Mouse (Mus musculus) layer of hippocampus, adult 9-11 months (tissue): Measurements from ENCODE around the gene Palld.

Experiments used
- DNase-seq: peaks from one replicate; pipeline ENCODE4 v3.0.0; 2022

Palld gene

DNA sequence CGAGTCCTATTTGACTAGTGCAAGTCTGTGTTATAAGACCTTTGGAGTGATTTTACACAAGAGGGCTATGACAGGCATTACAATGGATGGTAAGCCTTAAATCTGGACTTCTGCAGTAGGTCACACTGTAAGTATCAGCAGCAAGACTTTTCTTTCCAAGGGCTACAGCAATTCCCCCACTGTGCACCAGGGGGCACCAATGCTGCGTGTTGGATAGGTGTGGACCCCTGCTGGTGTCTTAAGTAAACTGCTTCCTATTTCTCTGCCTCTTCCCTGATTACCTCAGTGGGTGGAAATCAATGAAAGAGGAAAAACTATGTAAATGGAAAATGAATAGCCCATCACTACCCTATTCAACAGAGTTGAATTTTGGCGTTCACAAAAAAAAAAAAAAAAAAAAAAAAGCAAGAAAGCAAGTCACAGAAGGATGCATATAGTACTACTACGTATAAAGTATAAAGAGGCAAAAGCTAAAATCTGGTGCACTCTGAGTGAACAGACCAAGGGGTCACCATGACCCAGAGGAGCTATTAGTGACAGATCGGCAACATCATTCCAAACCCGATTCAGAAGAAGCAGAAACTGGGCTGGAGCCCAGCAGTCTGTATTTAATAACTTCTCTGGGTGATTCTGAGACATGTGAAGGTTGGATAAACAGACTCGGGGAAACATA lies 362.5 kb downstream of the Palld start:
- DNase-seq, result peak; percentile 74

DNA sequence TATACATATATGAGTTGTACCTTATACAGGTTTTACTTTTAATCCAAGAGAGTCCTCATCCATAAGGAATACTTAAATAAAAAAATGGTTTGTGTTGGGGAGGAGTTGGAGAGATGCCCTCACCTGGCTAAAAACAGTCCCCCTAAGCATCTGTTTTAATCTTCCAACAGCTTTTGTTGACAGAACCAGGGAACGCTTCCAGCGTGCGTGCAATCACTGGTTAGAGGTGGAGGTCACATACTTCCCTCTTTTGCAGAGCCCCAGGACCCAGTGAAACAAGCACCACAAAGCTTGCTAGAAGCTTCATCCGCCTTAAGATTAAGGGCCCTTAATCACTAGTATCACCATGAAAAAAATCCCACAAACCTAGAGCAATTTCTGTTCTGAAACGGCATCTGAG lies 365.0 kb downstream of the Palld start:
- no peak for DNase-seq

DNA sequence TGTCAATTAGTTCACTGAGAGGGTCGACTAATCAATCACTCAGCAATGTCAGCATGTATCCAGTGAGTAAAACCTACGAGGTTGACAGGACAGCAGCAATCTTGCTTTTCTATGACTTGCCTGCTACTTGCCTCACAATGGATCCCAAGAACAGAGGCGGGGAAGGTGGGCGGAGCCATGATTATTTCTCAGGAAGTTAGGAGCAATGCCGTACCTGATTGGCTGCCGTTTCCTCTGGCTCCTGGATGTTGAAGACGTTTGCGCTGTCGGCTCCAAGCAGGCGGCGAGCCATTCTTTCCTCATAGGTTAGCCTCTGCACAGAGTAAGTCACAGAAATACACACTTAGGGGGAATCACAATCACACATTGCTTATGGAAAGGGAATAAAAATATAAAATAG lies 367.0 kb downstream of the Palld start:
- no peak for DNase-seq

DNA sequence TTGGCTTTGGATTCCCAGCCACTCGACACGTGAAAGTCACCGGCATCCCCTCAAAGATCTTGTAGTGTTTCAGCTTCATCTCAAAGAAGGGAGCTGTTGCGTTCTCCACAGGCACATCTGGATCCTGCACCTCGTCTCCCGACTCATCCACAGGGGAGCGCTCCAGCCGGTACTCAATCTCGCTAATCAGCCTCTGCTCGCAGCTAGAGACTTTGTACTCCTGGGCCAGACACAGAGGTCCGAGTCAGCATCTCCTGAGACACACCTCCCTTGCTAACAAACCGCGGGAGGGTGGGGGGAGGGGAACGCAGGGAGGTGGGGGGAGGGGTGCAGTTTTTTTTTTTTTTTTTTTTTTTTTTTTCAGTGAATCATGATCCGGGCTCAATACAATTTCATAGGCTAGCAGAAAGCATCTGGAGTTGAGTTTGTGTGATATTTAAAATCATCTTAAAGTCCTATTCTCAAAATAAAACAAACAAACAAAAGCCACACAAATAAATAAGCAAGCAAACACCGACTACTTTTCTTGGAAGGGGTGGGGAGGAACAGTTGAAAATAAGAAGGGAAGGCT lies 369.0 kb downstream of the Palld start:
- no peak for DNase-seq

DNA sequence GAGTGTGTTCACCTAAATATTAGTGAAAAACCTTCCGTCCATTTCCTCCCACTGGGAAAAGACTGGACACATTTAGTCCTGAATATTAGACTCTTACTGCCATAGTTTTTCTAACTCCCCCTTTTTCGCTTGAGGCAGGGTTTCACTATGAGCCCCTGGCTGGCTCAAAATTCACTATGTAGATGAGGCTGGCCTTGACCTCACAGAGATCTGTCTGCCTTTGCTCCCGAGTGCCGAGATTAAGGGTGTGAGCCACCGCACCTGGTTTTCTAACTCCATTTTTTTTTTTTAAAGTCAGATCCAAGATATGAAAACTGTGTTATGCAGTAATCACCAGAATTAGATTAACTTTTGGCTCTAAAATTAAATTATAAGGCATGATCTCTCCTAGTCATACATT lies 369.7 kb downstream of the Palld start:
- no peak for DNase-seq

DNA sequence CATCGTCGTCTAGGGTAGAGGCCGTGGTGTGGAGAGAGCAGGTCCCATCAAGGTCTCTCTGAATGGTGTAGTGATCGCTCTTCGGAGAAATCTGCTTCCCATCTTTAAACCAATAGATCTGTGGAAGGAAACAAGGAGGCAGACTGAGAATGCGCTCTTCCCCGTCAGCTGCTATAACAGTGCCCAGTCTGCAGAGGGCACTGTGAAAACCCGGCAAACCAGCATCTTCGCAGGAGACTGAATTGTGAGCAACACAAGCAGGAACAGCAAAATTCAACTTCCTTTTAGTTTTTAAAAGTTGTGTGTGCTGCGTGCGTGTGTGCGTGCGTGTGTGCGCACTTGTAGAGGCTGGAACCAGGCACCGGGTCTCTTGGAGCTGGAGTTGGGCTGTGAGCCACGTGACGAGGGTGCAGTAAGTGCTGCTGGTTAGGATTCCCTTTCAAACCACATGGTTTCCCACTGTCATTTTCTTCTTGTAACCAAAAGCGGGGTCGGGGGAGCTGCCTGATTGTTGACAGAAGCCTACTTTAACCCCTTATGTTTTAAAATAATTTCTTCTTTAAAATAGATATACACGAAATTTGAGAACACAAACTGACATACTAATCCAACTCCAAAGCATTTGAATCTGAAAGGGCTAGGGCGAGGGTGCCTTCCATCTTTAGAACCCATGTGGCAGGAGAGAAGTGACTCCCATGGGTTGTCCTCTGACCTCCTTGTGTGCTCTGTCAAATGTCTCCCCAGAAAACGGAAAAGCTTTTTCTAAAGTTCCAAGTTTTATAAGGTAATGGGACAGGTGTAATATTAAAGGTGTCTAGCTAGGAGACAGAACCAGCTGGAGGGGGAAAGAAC lies 370.3 kb downstream of the Palld start:
- no peak for DNase-seq

DNA sequence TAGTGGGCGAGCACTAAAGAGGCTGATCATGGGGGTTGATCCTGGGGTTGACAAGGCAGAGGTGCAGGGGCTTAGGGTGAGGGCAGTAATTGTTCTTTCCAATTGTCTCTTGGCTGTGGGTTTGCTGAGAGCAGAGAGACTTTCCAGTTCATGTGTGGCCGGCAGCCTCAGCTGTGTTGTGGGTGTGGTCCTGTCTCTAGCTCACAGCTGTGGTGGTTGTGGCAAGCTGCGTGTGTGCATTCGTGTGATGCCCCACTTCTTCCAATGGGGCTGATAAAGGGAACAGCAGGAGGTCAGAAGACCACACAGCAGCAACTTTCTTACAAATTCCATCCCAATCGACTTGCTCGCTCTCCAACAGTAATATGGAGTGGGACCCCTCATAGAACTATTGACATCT lies 373.8 kb downstream of the Palld start:
- DNase-seq, result no peak

DNA sequence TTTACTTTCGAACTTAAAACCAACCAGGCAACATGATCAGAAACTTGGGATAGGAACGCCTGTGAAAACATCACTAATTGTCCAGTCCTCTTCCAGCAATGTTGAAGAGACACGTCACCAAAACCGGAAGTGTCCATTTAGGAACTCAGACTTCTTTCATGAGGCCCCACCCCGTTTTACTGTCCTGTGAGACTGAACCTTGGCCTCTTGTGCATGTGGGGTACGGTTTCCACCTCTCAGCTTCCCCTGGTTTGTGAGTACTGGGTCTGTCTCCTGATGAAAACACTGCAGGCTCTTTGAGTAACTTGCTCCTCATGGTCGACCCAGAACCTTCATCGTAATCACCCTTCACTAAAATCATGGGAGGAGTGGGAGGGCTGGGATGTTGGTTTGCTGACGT lies 374.3 kb downstream of the Palld start:
- no peak for DNase-seq

DNA sequence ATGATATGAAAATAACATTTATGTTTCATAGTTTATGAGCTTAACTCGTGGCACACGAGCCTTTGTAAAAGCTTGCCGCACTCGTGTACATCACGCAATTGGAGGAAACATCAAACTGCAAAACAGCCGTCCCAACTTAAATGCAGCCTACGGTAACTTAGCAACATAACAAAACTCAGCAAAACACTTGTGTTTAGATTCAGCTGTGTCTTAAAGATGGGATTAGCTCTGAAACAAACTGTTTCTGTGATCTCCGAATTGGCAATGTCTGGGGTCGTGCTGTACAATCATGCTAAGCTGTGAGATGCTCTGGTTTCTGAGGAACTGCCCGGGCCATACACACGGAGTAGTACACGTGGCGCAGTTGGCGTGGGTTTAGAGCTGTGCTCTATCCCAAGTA lies 375.5 kb downstream of the Palld start:
- no peak for DNase-seq

DNA sequence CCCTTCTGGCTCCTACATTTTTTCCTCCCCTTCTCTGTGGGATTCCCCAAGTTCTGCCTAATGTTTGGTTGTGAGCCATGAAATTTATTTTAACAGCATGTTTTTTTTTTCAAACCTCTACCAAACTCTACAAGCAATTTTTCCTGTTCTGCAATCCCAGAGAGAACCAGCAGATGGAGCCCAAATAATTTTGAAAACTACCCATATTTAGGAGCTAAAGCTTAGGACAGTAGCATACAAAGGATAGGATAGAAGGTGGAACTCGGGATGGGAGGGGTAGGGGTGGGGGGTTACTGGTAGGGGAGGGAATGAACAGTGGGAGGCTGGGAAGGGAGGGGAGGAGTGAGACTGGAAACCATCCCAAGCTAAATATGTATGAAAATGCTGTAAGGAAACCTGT lies 380.4 kb downstream of the Palld start:
- no peak for DNase-seq

DNA sequence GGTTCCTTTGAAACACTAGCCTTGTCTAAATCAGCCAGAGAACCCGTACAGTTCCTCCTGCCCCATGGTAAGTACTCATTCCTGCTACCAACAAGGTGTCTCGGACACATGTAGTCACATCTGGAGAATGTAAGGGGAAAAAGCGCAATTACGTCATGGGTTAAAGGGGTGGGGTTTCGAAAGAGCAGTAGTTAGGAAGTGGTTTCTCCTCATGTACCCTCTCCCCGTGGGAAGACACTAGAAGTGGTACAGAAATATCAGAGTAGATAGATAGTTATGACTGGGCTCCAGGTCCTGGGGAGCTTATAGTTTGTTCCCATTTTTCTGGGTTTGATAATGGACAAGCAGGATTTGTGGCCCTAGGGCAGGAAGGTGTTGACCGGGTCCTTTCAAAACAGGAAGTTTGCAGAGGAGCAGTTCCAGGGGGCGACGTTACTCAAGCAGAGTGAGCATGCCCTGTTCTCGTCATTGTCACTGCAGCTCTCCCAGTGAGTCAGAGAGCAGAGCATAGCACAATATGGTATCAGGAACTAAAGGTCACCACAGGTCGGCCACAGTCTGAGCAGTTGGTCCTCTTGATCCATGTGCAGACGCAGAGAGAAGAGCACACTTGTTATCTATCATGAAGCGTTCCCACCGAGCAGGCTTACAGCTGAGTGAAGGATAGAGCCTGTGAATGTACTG lies 384.8 kb downstream of the Palld start:
- no peak for DNase-seq

DNA sequence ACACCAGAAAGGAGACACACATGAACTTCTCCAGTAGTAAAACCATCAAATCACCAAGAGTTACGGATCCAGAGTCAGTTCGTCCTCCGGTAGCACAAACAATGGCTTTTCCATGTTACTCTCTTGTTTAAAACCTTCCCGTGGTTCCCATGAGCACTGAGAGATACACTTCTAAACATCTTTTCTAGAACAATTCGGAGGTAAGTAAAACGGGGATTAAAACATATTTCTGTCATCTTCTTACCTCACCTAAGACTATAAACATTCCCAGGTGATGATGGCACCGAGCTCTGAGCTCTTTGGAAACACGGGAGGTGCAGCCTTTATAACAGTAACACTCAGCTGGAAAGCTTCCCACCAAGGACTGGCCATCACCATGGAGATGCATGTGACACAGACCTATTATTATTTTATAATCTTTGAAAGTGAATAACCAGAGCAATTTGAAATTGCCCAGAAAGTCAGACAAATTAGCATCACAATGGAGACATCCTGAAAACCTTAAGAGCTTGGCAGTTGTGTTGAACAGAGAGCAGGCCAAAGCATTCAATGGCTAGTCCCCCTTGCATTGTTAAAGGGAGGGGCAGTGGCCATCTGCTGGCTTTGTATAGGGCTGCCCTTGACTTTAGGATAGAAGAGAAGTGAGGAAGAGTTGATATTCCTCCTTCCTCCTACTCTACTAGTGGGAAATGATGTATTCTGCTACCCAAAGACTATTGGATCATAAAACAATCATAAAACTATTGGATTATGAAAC lies 385.6 kb downstream of the Palld start:
- no peak for DNase-seq

DNA sequence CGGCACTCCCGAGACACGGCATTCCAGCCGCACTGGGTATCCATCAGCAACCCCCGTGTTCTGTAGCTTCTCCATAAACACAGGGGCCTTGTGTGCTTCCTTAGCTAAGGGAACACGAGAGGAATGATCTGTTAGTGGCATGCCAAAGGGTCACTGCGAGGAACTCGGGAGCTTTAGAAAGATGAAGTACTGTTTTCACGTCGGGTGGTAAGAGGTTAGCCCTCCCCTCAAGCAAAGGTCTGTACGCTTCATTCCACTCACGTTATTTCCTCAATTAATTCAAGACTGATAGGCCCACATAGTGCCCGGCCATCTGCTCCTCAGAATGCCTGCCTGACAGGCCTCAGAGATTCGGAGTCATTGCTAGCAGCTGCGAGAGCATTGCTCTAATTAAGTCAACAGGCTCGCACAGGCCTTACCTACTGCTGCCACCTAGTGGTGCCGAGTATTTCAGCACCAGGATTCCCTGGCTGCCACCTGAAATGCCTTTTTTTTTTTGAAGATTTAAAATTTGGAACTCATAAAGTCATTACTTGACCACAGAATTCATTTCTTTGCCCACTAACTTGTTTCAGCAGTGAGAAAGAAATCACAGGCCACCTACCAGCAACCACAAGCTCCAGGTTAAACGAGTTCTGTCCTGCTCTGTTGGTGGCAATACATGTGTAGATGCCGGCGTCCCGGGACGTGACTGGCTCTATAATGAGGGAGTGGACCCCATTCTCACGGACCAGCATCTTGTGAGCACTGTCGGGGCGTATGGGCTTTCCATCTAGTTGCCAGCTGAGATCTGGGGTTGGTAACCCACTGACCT lies 386.4 kb downstream of the Palld start:
- peak; percentile 85 for DNase-seq

DNA sequence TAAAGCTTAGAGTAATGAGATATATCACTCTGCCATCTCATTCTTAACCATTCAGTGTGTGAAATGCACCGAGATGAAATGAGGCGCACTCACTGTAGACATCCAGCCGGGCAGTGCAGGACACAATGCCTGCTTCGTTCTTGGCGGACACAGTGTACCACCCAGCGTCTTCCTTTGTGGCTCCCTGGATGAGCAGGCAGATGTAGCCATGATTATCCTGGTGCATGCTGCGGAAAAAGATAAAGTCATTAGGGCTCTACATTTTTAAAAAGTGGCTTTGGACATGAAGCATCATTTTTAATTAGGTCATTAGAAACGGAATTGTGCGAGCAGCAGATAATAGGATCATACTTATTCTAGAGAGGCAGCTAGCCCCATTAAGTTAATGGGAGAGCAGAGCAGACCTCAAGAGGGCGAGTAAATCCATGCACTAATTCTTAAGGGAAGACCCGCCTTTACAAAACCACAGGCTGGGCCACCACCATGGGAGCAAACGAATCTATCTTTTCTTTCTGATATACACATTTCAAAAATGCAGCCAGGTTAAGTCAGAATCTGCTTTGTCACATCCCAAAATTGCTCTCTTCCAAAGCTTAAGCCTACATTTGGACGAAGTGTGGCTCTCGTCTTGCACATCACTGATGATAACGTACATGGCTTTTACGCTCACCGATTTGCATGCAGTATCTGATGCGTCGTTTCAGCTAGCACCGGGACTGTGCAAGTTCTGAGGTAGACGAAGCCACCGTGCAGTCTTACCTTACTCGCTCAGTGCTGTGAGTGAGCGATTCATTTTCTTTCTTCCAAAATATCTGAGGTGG lies 387.2 kb downstream of the Palld start:
- DNase-seq, result no peak

DNA sequence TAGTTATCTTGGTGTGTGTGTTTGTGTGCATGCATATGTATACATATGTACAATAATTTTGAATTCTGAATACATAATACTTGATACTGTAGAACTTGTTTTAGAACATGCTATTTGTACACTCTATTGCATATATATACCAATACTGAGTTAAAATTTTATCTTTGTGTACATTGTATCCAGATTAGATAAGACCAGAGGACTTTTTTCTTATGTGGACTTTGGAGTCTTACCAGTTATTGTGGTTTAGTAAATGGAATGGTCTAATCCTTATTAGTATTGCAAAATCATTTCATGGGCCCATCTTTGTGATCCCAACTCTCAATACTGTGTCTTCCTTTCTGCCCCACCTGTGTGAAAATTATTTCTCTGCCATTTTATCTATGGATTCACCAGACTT lies 400.2 kb downstream of the Palld start:
- no peak for DNase-seq

DNA sequence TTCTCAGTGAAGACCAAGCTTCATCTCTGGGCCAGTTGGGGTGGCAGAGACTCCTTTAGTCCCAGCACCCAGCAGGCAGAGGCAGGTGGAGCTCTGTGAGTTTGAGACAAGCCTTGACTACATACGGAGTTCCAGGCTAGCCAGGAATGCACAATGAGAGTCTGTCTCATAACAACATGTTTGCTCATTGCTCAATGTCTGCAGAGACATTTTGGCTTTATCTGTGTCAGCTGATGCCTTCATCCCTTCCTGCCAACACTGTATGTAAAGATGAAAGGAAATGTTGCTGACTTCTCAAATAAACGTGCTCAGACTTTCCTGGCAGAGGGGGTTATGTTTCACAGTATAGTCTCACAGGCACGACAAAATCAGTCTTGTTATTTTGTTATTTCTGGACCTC lies 401.6 kb downstream of the Palld start:
- DNase-seq, result no peak

DNA sequence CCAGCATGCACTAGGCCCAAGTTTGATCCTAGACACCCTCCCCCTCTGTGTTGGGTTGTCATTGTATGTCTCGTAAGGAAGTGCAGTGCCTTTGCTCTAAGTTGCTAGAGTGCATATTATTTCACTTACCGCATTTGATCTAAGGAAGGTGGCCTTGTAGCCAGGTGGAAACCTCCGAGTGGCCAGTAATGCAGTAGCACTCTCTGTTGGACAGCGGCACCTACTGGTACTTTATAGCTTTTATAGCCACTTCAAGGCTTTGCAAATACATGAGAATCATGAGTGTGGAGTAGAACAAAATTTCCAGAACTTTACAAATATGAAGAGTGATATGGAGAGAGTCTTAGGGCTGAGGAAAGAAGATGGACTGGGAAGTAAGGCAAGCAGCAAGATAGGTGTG lies 403.5 kb downstream of the Palld start:
- DNase-seq, result no peak

DNA sequence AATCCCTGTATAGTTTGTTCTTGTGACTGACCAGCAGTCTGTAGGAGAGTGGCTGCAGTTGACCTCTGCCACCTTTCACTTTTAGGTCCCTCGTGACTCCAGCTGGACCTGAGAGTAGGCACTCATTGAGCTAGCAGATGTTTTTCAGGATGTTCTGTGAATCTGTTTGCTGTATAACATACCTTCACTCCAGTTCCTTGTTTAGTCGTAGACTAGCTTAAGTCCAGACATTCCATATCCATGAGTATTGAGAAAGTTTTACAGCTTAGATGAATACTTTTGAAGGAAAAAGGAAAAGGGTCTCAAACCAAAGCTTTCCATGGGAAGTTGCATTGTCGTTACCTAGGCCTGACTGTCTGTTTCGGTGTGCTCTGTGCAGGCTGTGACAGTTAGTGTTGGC lies 405.4 kb downstream of the Palld start:
- no peak for DNase-seq

DNA sequence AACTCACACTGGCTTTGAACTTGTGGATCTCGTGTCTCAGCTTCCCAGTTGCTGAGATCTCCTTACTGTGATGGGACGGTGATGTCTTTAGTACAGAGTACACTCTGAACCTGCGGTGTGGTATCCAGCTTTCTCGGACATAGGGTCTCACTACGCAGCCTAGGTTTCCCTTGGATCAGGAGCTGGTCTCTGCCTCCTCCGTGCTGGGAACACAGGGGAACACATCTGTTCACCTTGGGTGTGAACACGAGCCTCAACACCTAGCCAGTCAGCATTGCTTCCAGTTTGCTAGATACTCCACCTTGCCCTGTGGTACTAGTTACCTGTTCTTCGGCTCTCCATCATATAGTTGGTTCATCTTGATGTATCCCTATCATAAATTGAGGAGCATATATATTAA lies 413.9 kb downstream of the Palld start:
- no peak for DNase-seq

DNA sequence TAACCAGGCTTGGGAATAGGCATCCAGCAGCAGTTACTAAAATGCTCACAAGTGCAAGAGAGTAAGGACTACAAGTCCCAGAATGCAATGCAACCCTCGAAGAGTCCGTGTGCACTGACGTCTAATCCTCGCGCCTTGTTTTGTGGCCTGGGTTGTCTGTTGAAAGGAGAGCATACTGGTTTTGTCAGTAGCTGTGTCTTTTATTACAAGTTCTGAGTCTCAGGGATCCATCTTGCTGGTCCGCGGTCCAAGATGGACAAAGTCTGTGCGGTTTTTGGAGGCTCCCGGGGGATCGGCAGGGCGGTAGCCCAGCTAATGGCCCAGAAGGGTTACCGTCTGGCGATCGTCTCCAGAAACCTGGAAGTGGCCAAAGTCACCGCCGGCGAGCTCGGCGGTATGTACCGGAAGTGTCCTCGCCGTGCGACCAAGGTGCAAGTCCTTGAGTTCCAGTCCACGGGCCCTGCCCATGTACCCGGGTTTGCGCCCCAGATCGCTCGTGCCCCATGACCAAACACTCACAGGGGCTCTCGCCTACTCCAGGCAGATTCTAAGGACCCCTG lies 414.8 kb downstream of the Palld start, which contains the start of gene Cbr4:
TSS of gene Cbr4 (plus strand) at position 138 of the 560 bp plus-strand sequence.
- peak; percentile 91 for DNase-seq
